Mouse (Mus musculus): ENCODE data around the gene Cdk18. TPM values are rescaled to one million over a fixed set of nuclear protein-coding genes. Genes with fewer than 3 reads are reported as not detected.
A peak's percentile ranks its signal among the peaks of the same experiment; 100 is the strongest.

Cdk18 gene
- polyA plus RNA-seq, 1 experiment, result 40.2 TPM

DNA sequence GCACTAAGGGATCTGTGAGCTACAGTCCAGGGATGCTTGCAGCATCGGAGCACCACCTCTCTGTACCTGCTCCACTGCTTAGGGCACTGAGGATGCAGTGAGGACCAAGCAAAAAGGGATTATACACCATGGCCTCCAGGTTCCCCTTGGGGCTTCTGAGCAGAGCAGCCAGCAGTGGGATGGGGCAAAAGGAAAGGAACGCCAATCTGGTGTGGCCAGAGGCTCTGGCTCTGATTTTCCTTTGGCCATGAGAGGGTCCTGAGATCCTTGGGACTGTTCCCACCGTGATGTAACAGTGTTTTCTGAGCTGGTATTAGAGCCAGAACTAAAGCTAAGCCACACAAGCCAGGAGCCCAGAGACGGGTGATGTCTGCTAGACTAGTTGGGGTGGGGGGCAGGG lies 20.2 kb upstream of the Cdk18 start:
- Histone ChIP-seq H3K36me3 (ENCODE audit: control insufficient read depth, insufficient read depth) (no peaks in the 10 kb centered on the region), H3K79me3 (ENCODE audit: low read depth) (no peaks in the 10 kb centered on the region), H3K27me3 (ENCODE audit: control insufficient read depth, insufficient read depth, insufficient read length) (peaks cover 8% of the 10 kb centered on the region), H3ac (ENCODE audit: control insufficient read depth, insufficient read length, low read depth) (no peak overlapping the region), H3K79me2 (ENCODE audit: control insufficient read depth, insufficient read depth) (no peaks in the 10 kb centered on the region), H3K4me3 (ENCODE audit: insufficient read depth, poor library complexity, severe bottlenecking) (no peak overlapping the region)
- no peak for TF ChIP-seq FOSL1 (IDR thresholded peaks at IDR 0.05; ENCODE audit: insufficient read depth, low read length, poor library complexity, severe bottlenecking)
- no peak for TF ChIP-seq MYOG (IDR thresholded peaks at IDR 0.05; ENCODE audit: control insufficient read depth, extremely low read depth, insufficient read length)
- TF ChIP-seq USF1 (IDR thresholded peaks at IDR 0.05; ENCODE audit: low read depth), result no peak
- no peak for TF ChIP-seq CTCF (IDR thresholded peaks at IDR 0.05; ENCODE audit: control insufficient read depth, insufficient read depth, insufficient read length)
- TF ChIP-seq CEBPB (IDR thresholded peaks at IDR 0.05; ENCODE audit: low read depth), result no peak

DNA sequence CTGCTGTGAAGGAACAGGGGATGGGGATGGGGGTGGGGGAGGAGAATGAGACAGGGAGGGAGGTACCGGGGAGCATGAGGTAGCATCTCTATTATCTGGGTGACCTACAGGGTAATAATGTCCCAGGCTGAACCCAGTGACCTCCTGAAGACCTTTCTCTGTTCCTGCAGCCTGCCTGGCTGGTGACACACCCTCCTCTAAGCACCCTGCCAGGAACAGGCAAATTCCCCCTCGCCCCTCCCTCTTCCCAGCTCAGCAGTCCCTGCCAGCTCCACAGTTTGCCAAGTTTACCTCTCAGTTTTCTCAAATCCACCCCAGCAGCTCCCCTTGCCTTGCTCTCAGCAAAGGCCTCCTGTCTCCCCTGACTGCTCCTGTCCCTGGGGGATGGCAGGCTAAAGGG lies 19.3 kb upstream of the Cdk18 start:
- H3ac ChIP-seq (ENCODE audit: control insufficient read depth, insufficient read length, low read depth), result no peak overlapping the region
- no peak for TF ChIP-seq MYOD1 (IDR thresholded peaks at IDR 0.05; ENCODE audit: control insufficient read depth, insufficient read length, low read depth)
- TF ChIP-seq MYOG (IDR thresholded peaks at IDR 0.05; ENCODE audit: control insufficient read depth, extremely low read depth, insufficient read length), result no peak
- TF ChIP-seq CEBPB (IDR thresholded peaks at IDR 0.05; ENCODE audit: low read depth), result no peak
- no peak for TF ChIP-seq MAX (IDR thresholded peaks at IDR 0.05)
- no peak for TF ChIP-seq USF1 (IDR thresholded peaks at IDR 0.05; ENCODE audit: low read depth)
- no peak for TF ChIP-seq FOSL1 (IDR thresholded peaks at IDR 0.05; ENCODE audit: insufficient read depth, low read length, poor library complexity, severe bottlenecking)
- TF ChIP-seq CTCF (IDR thresholded peaks at IDR 0.05; ENCODE audit: control insufficient read depth, insufficient read depth, insufficient read length), result no peak

GRCm38 (mm10) chr1:132157808-132158207 lies 18.3 kb upstream of the Cdk18 start:
- TF ChIP-seq CEBPB (IDR thresholded peaks at IDR 0.05; ENCODE audit: low read depth) (no peak), USF1 (IDR thresholded peaks at IDR 0.05; ENCODE audit: low read depth) (no peak), CTCF (IDR thresholded peaks at IDR 0.05; ENCODE audit: control insufficient read depth, insufficient read depth, insufficient read length) (no peak), MAX (IDR thresholded peaks at IDR 0.05) (no peak), FOSL1 (IDR thresholded peaks at IDR 0.05; ENCODE audit: insufficient read depth, low read length, poor library complexity, severe bottlenecking) (no peak), MYOG (IDR thresholded peaks at IDR 0.05; ENCODE audit: control insufficient read depth, extremely low read depth, insufficient read length) (no peak), MYOD1 (IDR thresholded peaks at IDR 0.05; ENCODE audit: control insufficient read depth, insufficient read length, low read depth) (no peak)
- H3K4me3 ChIP-seq (ENCODE audit: insufficient read depth, poor library complexity, severe bottlenecking), result no peak overlapping the region

More for the DNA sequence above, 19.3 kb upstream of the Cdk18 start:
- Histone ChIP-seq H3K36me3 (ENCODE audit: control insufficient read depth, insufficient read depth) (no peaks in the 10 kb centered on the region), H3K79me3 (ENCODE audit: low read depth) (no peaks in the 10 kb centered on the region), H3K79me2 (ENCODE audit: control insufficient read depth, insufficient read depth) (no peaks in the 10 kb centered on the region), H3K4me3 (ENCODE audit: insufficient read depth, poor library complexity, severe bottlenecking) (no peak overlapping the region), H3K27me3 (ENCODE audit: control insufficient read depth, insufficient read depth, insufficient read length) (peaks cover 8% of the 10 kb centered on the region)

GRCm38 (mm10) chr1:132157016-132157781 lies 17.7 kb upstream of the Cdk18 start:
- no peaks in the 10 kb centered on the region for H3K36me3 ChIP-seq (ENCODE audit: control insufficient read depth, insufficient read depth)
- no peaks in the 10 kb centered on the region for H3K79me3 ChIP-seq (ENCODE audit: low read depth)
- H3K79me2 ChIP-seq (ENCODE audit: control insufficient read depth, insufficient read depth), result no peaks in the 10 kb centered on the region
- H3ac ChIP-seq (ENCODE audit: control insufficient read depth, insufficient read length, low read depth), result no peak overlapping the region
- peaks cover 8% of the 10 kb centered on the region for H3K27me3 ChIP-seq (ENCODE audit: control insufficient read depth, insufficient read depth, insufficient read length)
- TF ChIP-seq CTCF (IDR thresholded peaks at IDR 0.05; ENCODE audit: control insufficient read depth, insufficient read depth, insufficient read length) (peak; percentile 88), MAX (IDR thresholded peaks at IDR 0.05) (no peak)
- no peak overlapping the region for H3K4me3 ChIP-seq (ENCODE audit: insufficient read depth, poor library complexity, severe bottlenecking)

More at GRCm38 (mm10) chr1:132157808-132158207, 18.3 kb upstream of the Cdk18 start:
- H3K36me3 ChIP-seq (ENCODE audit: control insufficient read depth, insufficient read depth), result no peaks in the 10 kb centered on the region
- peaks cover 8% of the 10 kb centered on the region for H3K27me3 ChIP-seq (ENCODE audit: control insufficient read depth, insufficient read depth, insufficient read length)
- no peaks in the 10 kb centered on the region for H3K79me2 ChIP-seq (ENCODE audit: control insufficient read depth, insufficient read depth)
- no peak overlapping the region for H3ac ChIP-seq (ENCODE audit: control insufficient read depth, insufficient read length, low read depth)
- no peaks in the 10 kb centered on the region for H3K79me3 ChIP-seq (ENCODE audit: low read depth)

DNA sequence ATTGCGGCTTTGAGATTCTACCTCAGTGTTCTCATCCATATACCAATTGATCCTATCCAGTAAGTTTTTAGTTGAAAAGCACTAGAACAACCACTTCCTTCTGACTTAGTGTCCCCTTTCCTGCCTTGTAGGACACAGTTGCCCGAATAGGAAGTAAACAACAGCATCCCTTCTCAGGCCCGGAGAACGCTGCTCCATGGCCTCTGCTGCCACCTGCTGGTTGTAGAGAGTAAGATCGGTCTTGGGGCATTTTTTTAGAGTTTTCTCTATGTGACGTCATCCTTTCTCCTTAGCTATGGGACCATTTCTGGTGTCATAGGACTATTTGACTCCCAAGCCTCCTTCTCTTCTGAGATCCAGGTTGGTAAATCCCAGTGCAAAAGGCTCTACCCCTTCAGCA lies 16.3 kb upstream of the Cdk18 start:
- TF ChIP-seq FOSL1 (IDR thresholded peaks at IDR 0.05; ENCODE audit: insufficient read depth, low read length, poor library complexity, severe bottlenecking) (no peak), CEBPB (IDR thresholded peaks at IDR 0.05; ENCODE audit: low read depth) (no peak), MYOD1 (IDR thresholded peaks at IDR 0.05; ENCODE audit: control insufficient read depth, insufficient read length, low read depth) (no peak), CTCF (IDR thresholded peaks at IDR 0.05; ENCODE audit: control insufficient read depth, insufficient read depth, insufficient read length) (peak; percentile 55), MYOG (IDR thresholded peaks at IDR 0.05; ENCODE audit: control insufficient read depth, extremely low read depth, insufficient read length) (no peak)
- peaks cover 8% of the 10 kb centered on the region for H3K27me3 ChIP-seq (ENCODE audit: control insufficient read depth, insufficient read depth, insufficient read length)
- H3K79me2 ChIP-seq (ENCODE audit: control insufficient read depth, insufficient read depth), result no peaks in the 10 kb centered on the region
- H3K36me3 ChIP-seq (ENCODE audit: control insufficient read depth, insufficient read depth), result no peaks in the 10 kb centered on the region
- no peak overlapping the region for H3ac ChIP-seq (ENCODE audit: control insufficient read depth, insufficient read length, low read depth)
- H3K79me3 ChIP-seq (ENCODE audit: low read depth), result no peaks in the 10 kb centered on the region
- H3K4me3 ChIP-seq (ENCODE audit: insufficient read depth, poor library complexity, severe bottlenecking), result no peak overlapping the region

GRCm38 (mm10) chr1:132153691-132154090 lies 14.2 kb upstream of the Cdk18 start:
- Histone ChIP-seq H3K36me3 (ENCODE audit: control insufficient read depth, insufficient read depth) (no peaks in the 10 kb centered on the region), H3K4me3 (ENCODE audit: insufficient read depth, poor library complexity, severe bottlenecking) (no peak overlapping the region), H3K79me2 (ENCODE audit: control insufficient read depth, insufficient read depth) (no peaks in the 10 kb centered on the region), H3K27me3 (ENCODE audit: control insufficient read depth, insufficient read depth, insufficient read length) (no peaks in the 10 kb centered on the region), H3K79me3 (ENCODE audit: low read depth) (no peaks in the 10 kb centered on the region), H3ac (ENCODE audit: control insufficient read depth, insufficient read length, low read depth) (no peak overlapping the region)
- TF ChIP-seq FOSL1 (IDR thresholded peaks at IDR 0.05; ENCODE audit: insufficient read depth, low read length, poor library complexity, severe bottlenecking) (no peak), MAX (IDR thresholded peaks at IDR 0.05) (no peak), CEBPB (IDR thresholded peaks at IDR 0.05; ENCODE audit: low read depth) (no peak), USF1 (IDR thresholded peaks at IDR 0.05; ENCODE audit: low read depth) (no peak), CTCF (IDR thresholded peaks at IDR 0.05; ENCODE audit: control insufficient read depth, insufficient read depth, insufficient read length) (no peak), MYOG (IDR thresholded peaks at IDR 0.05; ENCODE audit: control insufficient read depth, extremely low read depth, insufficient read length) (no peak), MYOD1 (IDR thresholded peaks at IDR 0.05; ENCODE audit: control insufficient read depth, insufficient read length, low read depth) (no peak)

Measured in C2C12 (cell line).